Mouse (Mus musculus): Measurements from ENCODE around the gene Erich3.

DNA sequence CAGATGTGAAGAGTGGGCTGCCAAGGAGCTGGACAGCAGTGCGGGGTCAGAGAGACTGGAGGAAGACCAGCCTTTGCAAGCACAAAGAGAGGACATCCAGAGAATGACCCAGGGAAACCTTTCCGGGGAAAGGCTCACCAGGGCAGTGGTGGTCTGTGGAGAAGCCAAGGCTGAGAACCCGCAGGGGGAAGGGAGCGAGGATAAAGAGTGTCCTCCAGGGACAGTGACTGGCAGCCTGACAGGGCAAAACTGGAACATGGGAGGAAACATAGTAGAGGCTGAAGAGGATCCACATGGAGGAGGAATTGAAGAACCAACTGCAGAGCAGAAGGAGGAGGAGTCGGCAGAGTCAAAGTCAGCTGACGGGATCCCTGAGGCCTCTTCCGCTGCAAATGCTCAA, 100.5 kb downstream of the Erich3 start:
- no peak for TF ChIP-seq CTCF (IDR thresholded peaks at IDR 0.05; ENCODE audit: low read depth)
- no peak for TF ChIP-seq EP300 (optimal IDR thresholded peaks at IDR 0.05)
